Mouse (Mus musculus) embryonic facial prominence, embryonic 10.5 days (tissue): ENCODE results near the gene Gpr15. TPM values are rescaled to one million over a fixed set of nuclear protein-coding genes. Genes with fewer than 3 reads are reported as not detected.

ENCODE experiments used
- DNase-seq: peaks from one replicate; pipeline ENCODE4 v3.0.0-alpha.2; 2017; ENCODE audit warnings: low spot score
- H3K27ac ChIP-seq: fragments of 300-500 bp; sonication (generic); replicated peaks from 2 replicates; pipeline ENCODE4 v1.5.1; 2016; ENCODE audit warnings: mild to moderate bottlenecking
- H3K27me3 ChIP-seq: fragments of 300-500 bp; sonication (generic); replicated peaks from 2 replicates; pipeline ENCODE4 v1.6.1; 2016; ENCODE audit warnings: low read depth, mild to moderate bottlenecking; ENCODE audit not compliant: poor library complexity, severe bottlenecking
- H3K36me3 ChIP-seq: fragments of 300-500 bp; sonication (generic); replicated peaks from 2 replicates; pipeline ENCODE4 v1.6.1; 2016; ENCODE audit warnings: mild to moderate bottlenecking, moderate library complexity
- H3K4me1 ChIP-seq: fragments of 300-500 bp; sonication (generic); 2 replicates; pipeline ENCODE4 v1.6.1; 2016
- H3K4me3 ChIP-seq: fragments of 300-500 bp; sonication (generic); 2 replicates; pipeline ENCODE4 v1.5.1; 2016; ENCODE audit warnings: mild to moderate bottlenecking, moderate library complexity
- H3K9me3 ChIP-seq: fragments of 300-500 bp; sonication (generic); 2 replicates; pipeline ENCODE4 v1.6.1; 2016; ENCODE audit warnings: mild to moderate bottlenecking
- WGBS: fragments of 180-500 bp; shearing (Covaris S2); methylation state at CpG from one replicate; pipeline ENCODE4 v1.1.7; 2016; 5-methylcytosine and 5-hydroxymethylcytosine counted together
- polyA plus RNA-seq: library from polyadenylated mRNA; unstranded; fragments of >200 nt; fragmentation: Nextera tagmentation; extraction: Ambion mirVana; gene quantifications from 2 replicates; pipeline ENCODE4 v1.2.1, GENCODE M21; 2016

Gpr15 gene
- polyA plus RNA-seq, 1 experiment from 2014 or later = not detected

- H3K4me3 ChIP-seq = no peak overlapping the region
- WGBS = 78% methylated on average over 5 of the region's 5 CpGs
- H3K27me3 ChIP-seq = no peaks in the 10 kb centered on the region
- H3K9me3 ChIP-seq = no peaks in the 10 kb centered on the region
- H3K27ac ChIP-seq = no peak overlapping the region
- H3K4me1 ChIP-seq = no peaks in the 10 kb centered on the region
- peaks cover 60% of the 10 kb centered on the region for H3K36me3 ChIP-seq
- no peak for DNase-seq
Observed at GRCm38 (mm10) chr16:58677491-58677890, 41.4 kb downstream of the Gpr15 start.

- no peak for DNase-seq
- H3K36me3 ChIP-seq = peaks cover 60% of the 10 kb centered on the region
- H3K27ac ChIP-seq = no peak overlapping the region
- H3K4me1 ChIP-seq = peaks cover under 1% of the 10 kb centered on the region; the same call in 1 of the 2 replicates
- H3K4me3 ChIP-seq = no peak overlapping the region
- H3K27me3 ChIP-seq = no peaks in the 10 kb centered on the region
- H3K9me3 ChIP-seq = no peaks in the 10 kb centered on the region
- WGBS = 89% methylated on average over 3 of the region's 3 CpGs
Observed at GRCm38 (mm10) chr16:58676633-58677032, 42.2 kb downstream of the Gpr15 start.

- Histone ChIP-seq H3K4me3 (no peak overlapping the region), H3K36me3 (peaks cover 60% of the 10 kb centered on the region), H3K9me3 (no peaks in the 10 kb centered on the region), H3K27me3 (no peaks in the 10 kb centered on the region), H3K27ac (no peak overlapping the region), H3K4me1 (peaks cover 5% of the 10 kb centered on the region)
- WGBS = 89% methylated on average over 7 of the region's 7 CpGs
- DNase-seq = no peak
Observed at GRCm38 (mm10) chr16:58676156-58676555, 42.7 kb downstream of the Gpr15 start.

- Histone ChIP-seq H3K4me3 (no peak overlapping the region), H3K36me3 (peaks cover 52% of the 10 kb centered on the region), H3K27me3 (no peaks in the 10 kb centered on the region), H3K9me3 (no peaks in the 10 kb centered on the region), H3K4me1 (peaks cover 13% of the 10 kb centered on the region), H3K27ac (no peak overlapping the region)
- no peak for DNase-seq
- 96% methylated on average over 13 of the region's 13 CpGs for WGBS
Observed at GRCm38 (mm10) chr16:58675256-58675655, 43.6 kb downstream of the Gpr15 start.

- peaks cover 52% of the 10 kb centered on the region for H3K36me3 ChIP-seq
Observed at GRCm38 (mm10) chr16:58673811-58674410, 45.0 kb downstream of the Gpr15 start.

GRCm38 (mm10) chr16:58672396-58672795, 46.5 kb downstream of the Gpr15 start:
- no peak overlapping the region for H3K27ac ChIP-seq
- H3K27me3 ChIP-seq = no peaks in the 10 kb centered on the region
- WGBS = 93% methylated on average over 13 of the region's 13 CpGs
- peaks cover 16% of the 10 kb centered on the region for H3K4me1 ChIP-seq
- H3K4me3 ChIP-seq = 0 out of 2 replicates have a peak overlapping the region, but pooled peaks have one; percentile 25
- peaks cover 39% of the 10 kb centered on the region for H3K36me3 ChIP-seq
- DNase-seq = no peak
- no peaks in the 10 kb centered on the region for H3K9me3 ChIP-seq

More at GRCm38 (mm10) chr16:58673811-58674410, 45.0 kb downstream of the Gpr15 start:
- Histone ChIP-seq H3K27me3 (no peaks in the 10 kb centered on the region), H3K27ac (no peak overlapping the region), H3K4me1 (peaks cover 16% of the 10 kb centered on the region), H3K4me3 (no peak overlapping the region), H3K9me3 (no peaks in the 10 kb centered on the region)
- 93% methylated on average over 15 of the region's 15 CpGs for WGBS
- no peak for DNase-seq

GRCm38 (mm10) chr16:58671212-58671985, 47.5 kb downstream of the Gpr15 start:
- Histone ChIP-seq H3K36me3 (peaks cover 33% of the 10 kb centered on the region), H3K4me3 (peak overlapping the region; percentile 94), H3K27ac (no peak overlapping the region), H3K27me3 (no peaks in the 10 kb centered on the region), H3K4me1 (peaks cover 16% of the 10 kb centered on the region), H3K9me3 (no peaks in the 10 kb centered on the region)
- WGBS = 76% methylated on average over 8 of the region's 8 CpGs
- DNase-seq = no peak

GRCm38 (mm10) chr16:58670643-58671042, 48.2 kb downstream of the Gpr15 start:
- Histone ChIP-seq H3K4me1 (peaks cover 16% of the 10 kb centered on the region), H3K4me3 (peak overlapping the region; percentile 94), H3K27ac (peak overlapping the region; percentile 92), H3K27me3 (no peaks in the 10 kb centered on the region), H3K9me3 (no peaks in the 10 kb centered on the region), H3K36me3 (peaks cover 26% of the 10 kb centered on the region)
- DNase-seq = no peak
- WGBS = under 1% methylated on average over 25 of the region's 25 CpGs

GRCm38 (mm10) chr16:58669917-58670630, 48.8 kb downstream of the Gpr15 start, which contains the start of gene Cpox:
Cpox (plus strand) TSS chr16:58670292.
- DNase-seq = peak; percentile 88
- H3K36me3 ChIP-seq = peaks cover 22% of the 10 kb centered on the region
- under 1% methylated on average over 51 of the region's 51 CpGs for WGBS
- peak within 1 kb of the TSS; percentile 94 for H3K4me3 ChIP-seq
- peaks cover 16% of the 10 kb centered on the region for H3K4me1 ChIP-seq
- H3K27ac ChIP-seq = peak within 1 kb of the TSS; percentile 92
- no peaks in the 10 kb centered on the region for H3K27me3 ChIP-seq
- no peaks in the 10 kb centered on the region for H3K9me3 ChIP-seq

GRCm38 (mm10) chr16:58669264-58669663, 49.6 kb downstream of the Gpr15 start:
- Histone ChIP-seq H3K9me3 (no peaks in the 10 kb centered on the region), H3K27ac (0 out of 2 replicates have a peak overlapping the region, but pooled peaks have one; percentile 35), H3K36me3 (peaks cover 14% of the 10 kb centered on the region), H3K4me1 (peaks cover 16% of the 10 kb centered on the region), H3K27me3 (no peaks in the 10 kb centered on the region), H3K4me3 (0 out of 2 replicates have a peak overlapping the region, but pooled peaks have one; percentile 94)
- WGBS = 64% methylated on average over 5 of the region's 5 CpGs
- no peak for DNase-seq

- no peaks in the 10 kb centered on the region for H3K9me3 ChIP-seq
- H3K4me1 ChIP-seq = peaks cover 16% of the 10 kb centered on the region
- H3K4me3 ChIP-seq = no peak overlapping the region
- 86% methylated on average over 3 of the region's 3 CpGs for WGBS
- H3K27ac ChIP-seq = no peak overlapping the region
- no peaks in the 10 kb centered on the region for H3K27me3 ChIP-seq
- H3K36me3 ChIP-seq = peaks cover 7% of the 10 kb centered on the region
- no peak for DNase-seq
Observed at GRCm38 (mm10) chr16:58668586-58668985, 50.3 kb downstream of the Gpr15 start.
